Mouse (Mus musculus) liver, adult 2 months (tissue): ENCODE results near the gene Phc1. TPM values are rescaled to one million over a fixed set of nuclear protein-coding genes. Genes with fewer than 3 reads are reported as not detected.

Experiments used
- DNase-seq: peaks from one replicate; pipeline ENCODE4 v3.0.0-alpha.2; 2011; ENCODE audit warnings: low read depth, low spot score; ENCODE audit errors: extremely low read depth
- H3K27ac ChIP-seq: fragments of 200-500 bp; replicated peaks from 2 replicates; pipeline ENCODE4 v1.5.1; 2012; ENCODE audit warnings: low read depth, mild to moderate bottlenecking, control low read depth, inconsistent platforms, low read length; ENCODE audit not compliant: insufficient read depth
- H3K27me3 ChIP-seq: fragments of 200-500 bp; 2 replicates; pipeline ENCODE4 v1.6.1; 2012; ENCODE audit warnings: mild to moderate bottlenecking, moderate library complexity, low read length, inconsistent platforms; ENCODE audit not compliant: control insufficient read depth, insufficient read depth
- H3K36me3 ChIP-seq: fragments of 200-500 bp; 2 replicates; pipeline ENCODE4 v1.6.1; 2012; ENCODE audit warnings: low read length, inconsistent platforms; ENCODE audit not compliant: control insufficient read depth, insufficient read depth
- H3K4me1 ChIP-seq: fragments of 200-500 bp; 2 replicates; pipeline ENCODE4 v1.6.1; 2011; ENCODE audit warnings: low read length; ENCODE audit not compliant: control insufficient read depth, insufficient read depth
- H3K4me3 ChIP-seq: fragments of 200-500 bp; 2 replicates; pipeline ENCODE4 v1.5.1; 2011; ENCODE audit warnings: low read depth, mild to moderate bottlenecking, control low read depth, low read length, moderate library complexity; ENCODE audit not compliant: insufficient read depth
- H3K79me2 ChIP-seq: fragments of 200-500 bp; 2 replicates; pipeline ENCODE4 v1.6.1; 2012; ENCODE audit warnings: inconsistent platforms, mild to moderate bottlenecking, low read length, moderate library complexity; ENCODE audit not compliant: control insufficient read depth, insufficient read depth
- H3K9ac ChIP-seq: fragments of 200-500 bp; 2 replicates; pipeline ENCODE4 v1.6.1; 2012; ENCODE audit warnings: low read depth, mild to moderate bottlenecking, control low read depth, inconsistent platforms, low read length
- CTCF ChIP-seq: fragments of 200-500 bp; IDR thresholded peaks from 2 replicates; pipeline ENCODE4 v1.5.1; 2011; ENCODE audit warnings: low read depth, low read length, control low read depth
- POLR2A ChIP-seq: fragments of 200-500 bp; IDR thresholded peaks from 2 replicates; pipeline ENCODE4 v1.6.1; 2011; ENCODE audit warnings: low read length, control low read depth; ENCODE audit not compliant: insufficient read depth; ENCODE audit errors: extremely low read depth
- WGBS: fragments of 180-500 bp; shearing (Covaris S2); methylation state at CpG from one replicate; pipeline ENCODE4 v1.1.7; 2018; 5-methylcytosine and 5-hydroxymethylcytosine counted together
- polyA plus RNA-seq: library from polyadenylated mRNA; depleted of rRNA; stranded (reverse); fragments of >200 nt; gene quantifications from 2 replicates; pipeline ENCODE4 v1.2.3, GENCODE M21; 2012
- total RNA-seq: library from RNA; depleted of rRNA; stranded (reverse); fragments of >200 nt; gene quantifications from 2 replicates; pipeline ENCODE4 v1.2.3, GENCODE M21; 2014

Phc1 gene
- total and polyA plus RNA-seq, 2 experiments, result 0.74 to 2.7 TPM

DNA sequence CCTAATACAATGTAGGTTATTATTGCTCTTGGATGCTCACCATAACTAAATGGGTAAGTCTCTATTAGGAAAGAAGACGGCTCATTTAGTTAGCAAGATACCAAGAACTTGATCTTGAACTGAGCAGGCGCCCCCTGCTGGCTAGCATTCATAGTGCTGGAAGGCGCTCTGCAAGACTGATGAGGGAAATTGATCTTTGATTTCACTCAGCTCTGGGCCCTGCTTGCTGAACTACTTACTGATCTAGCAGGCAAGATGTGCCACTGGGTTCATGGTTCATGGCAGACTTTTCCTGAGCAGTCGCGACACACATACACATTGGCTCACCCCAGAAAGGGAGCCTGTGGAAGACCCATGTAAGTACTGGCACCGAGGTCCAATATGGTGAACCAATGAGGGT lies 36.0 kb downstream of the Phc1 start:
- Histone ChIP-seq H3K27me3 (no peaks in the 10 kb centered on the region), H3K9ac (no peak overlapping the region), H3K79me2 (peaks cover 3% of the 10 kb centered on the region; the same call in 1 of the 2 replicates), H3K36me3 (no peaks in the 10 kb centered on the region), H3K27ac (no peak overlapping the region), H3K4me3 (no peak overlapping the region), H3K4me1 (no peaks in the 10 kb centered on the region)
- WGBS, result 32% methylated on average over 6 of the region's 6 CpGs
- TF ChIP-seq POLR2A (no peak), CTCF (peak; percentile 80)
- DNase-seq, result peak; percentile 61

DNA sequence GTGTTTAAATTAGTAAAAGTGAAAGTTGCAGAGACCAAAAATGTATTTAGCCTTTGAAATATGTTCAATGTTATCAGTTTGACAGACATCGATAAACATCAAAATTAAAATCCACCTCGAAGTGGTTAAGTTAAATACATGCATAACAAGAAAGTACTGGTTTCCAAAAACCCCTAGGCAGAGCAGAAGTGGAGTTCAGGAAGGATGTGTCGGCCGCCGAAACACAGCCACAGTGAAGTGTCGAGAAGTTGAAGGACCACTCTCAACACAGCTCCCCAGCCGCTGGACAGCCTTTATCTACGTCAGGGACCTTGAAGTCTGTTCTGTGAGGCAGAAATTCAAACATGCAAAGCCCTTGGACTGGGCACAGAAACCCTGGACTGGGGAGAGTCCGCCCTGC lies 36.8 kb downstream of the Phc1 start:
- TF ChIP-seq POLR2A, result no peak
- TF ChIP-seq CTCF, result no peak
- Histone ChIP-seq H3K4me1 (no peaks in the 10 kb centered on the region), H3K9ac (no peak overlapping the region), H3K4me3 (no peak overlapping the region), H3K27ac (no peak overlapping the region), H3K36me3 (no peaks in the 10 kb centered on the region), H3K79me2 (no peaks in the 10 kb centered on the region), H3K27me3 (no peaks in the 10 kb centered on the region)
- WGBS, result 74% methylated on average over 9 of the region's 9 CpGs
- no peak for DNase-seq

DNA sequence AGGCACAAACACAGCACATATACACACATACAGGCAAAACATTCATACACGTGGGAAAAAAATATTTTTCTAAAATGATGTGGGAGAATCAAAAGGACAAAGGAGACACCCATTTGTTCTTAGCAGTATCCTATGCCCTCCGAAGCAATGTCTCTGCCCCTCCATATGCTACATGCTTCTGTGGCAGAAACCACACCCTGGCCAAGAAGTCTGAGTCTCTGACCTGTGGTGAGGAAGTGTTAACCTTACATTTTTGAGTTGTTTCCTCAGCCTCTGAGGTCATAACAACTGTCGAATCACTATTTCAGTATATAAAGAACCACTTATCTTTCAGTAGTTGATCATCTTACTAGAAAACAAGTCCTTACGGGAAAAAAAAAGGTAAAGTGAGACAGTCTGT lies 37.7 kb downstream of the Phc1 start:
- Histone ChIP-seq H3K79me2 (no peaks in the 10 kb centered on the region), H3K4me3 (no peak overlapping the region), H3K9ac (no peak overlapping the region), H3K27me3 (no peaks in the 10 kb centered on the region), H3K36me3 (no peaks in the 10 kb centered on the region), H3K4me1 (no peaks in the 10 kb centered on the region), H3K27ac (no peak overlapping the region)
- WGBS, result 81% methylated on average over 4 of the region's 4 CpGs
- no peak for DNase-seq
- no peak for TF ChIP-seq CTCF
- TF ChIP-seq POLR2A, result no peak

DNA sequence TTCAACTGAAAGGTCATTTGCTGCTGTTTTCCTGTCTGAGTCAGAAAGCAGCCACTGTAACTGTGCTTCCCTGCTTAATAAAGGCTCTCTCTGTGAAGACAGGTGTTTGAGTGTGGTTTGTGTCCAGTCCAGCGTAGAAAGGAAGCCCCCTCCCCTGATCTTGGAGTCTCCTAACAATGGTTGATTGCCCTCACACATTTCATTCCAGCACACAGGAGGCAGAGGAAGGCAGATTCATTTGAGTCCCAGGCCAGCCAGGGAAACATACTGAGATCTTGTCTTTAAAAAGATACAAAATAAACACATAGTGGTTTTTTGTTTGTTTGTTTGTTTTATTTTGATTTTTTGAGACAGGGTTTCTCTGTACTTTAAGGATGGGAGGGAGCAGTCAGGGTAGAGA lies 38.2 kb downstream of the Phc1 start:
- H3K27ac ChIP-seq, result no peak overlapping the region
- no peaks in the 10 kb centered on the region for H3K27me3 ChIP-seq
- no peak overlapping the region for H3K9ac ChIP-seq
- no peak overlapping the region for H3K4me3 ChIP-seq
- H3K4me1 ChIP-seq, result no peaks in the 10 kb centered on the region
- no peak for TF ChIP-seq CTCF
- TF ChIP-seq POLR2A, result no peak
- no peaks in the 10 kb centered on the region for H3K36me3 ChIP-seq
- H3K79me2 ChIP-seq, result no peaks in the 10 kb centered on the region
- 70% methylated on average over 1 of the region's 1 CpGs for WGBS
- DNase-seq, result no peak

DNA sequence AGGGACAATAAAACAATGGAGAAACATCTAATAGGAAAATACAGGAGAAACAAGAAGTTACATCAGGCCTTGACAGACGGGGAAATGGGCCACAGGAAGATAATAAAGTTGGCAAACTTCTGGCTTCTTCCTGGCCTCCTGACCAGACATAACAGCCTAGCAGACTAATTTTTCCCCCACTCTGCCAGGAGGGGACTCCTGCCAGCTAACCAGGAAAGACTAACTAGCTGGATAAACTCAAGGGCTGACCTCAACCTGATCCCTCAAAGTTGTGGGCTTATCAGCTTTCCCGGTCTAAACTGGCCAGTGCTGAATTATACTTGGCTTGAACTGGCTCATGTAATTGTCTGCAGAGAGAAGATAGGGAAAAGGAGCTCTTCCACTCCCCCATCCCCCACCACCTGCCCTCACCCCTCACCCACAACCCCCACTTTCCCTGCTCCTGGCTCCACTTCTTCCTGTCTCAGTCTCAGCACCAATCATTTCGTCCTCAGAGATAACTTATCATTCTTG lies 40.7 kb downstream of the Phc1 start:
- no peak for DNase-seq
- Histone ChIP-seq H3K36me3 (no peaks in the 10 kb centered on the region), H3K4me3 (no peak overlapping the region), H3K27ac (no peak overlapping the region), H3K27me3 (peaks cover 2% of the 10 kb centered on the region; the same call in 1 of the 2 replicates), H3K4me1 (no peaks in the 10 kb centered on the region), H3K79me2 (no peaks in the 10 kb centered on the region), H3K9ac (no peak overlapping the region)
- TF ChIP-seq CTCF (no peak), POLR2A (no peak)
- 53% methylated on average over 3 of the region's 3 CpGs for WGBS

DNA sequence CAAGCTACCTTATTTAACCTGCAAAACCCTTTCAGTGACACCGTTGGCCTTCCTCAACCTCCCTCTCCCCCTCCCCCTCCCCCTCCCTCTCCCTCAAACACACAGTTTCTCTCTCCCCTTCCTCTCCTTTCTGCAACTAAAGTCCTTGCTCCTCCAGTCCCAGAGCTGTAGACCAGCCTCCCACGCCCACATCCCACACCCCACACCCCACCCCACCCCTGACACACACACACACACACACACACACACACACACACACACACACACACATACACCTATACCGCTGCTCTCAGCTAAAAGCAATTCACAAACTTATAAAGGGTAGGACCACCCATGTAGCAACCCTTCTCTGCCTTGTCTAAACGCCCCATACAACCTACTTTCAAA lies 42.1 kb downstream of the Phc1 start:
- no peak for DNase-seq
- H3K27me3 ChIP-seq, result peaks cover 2% of the 10 kb centered on the region; the same call in 1 of the 2 replicates
- WGBS, result 60% methylated on average over 4 of the region's 4 CpGs
- H3K79me2 ChIP-seq, result no peaks in the 10 kb centered on the region
- no peaks in the 10 kb centered on the region for H3K4me1 ChIP-seq
- H3K4me3 ChIP-seq, result no peak overlapping the region
- no peaks in the 10 kb centered on the region for H3K36me3 ChIP-seq
- H3K27ac ChIP-seq, result no peak overlapping the region
- TF ChIP-seq CTCF (no peak), POLR2A (no peak)
- no peak overlapping the region for H3K9ac ChIP-seq
